Mouse (Mus musculus): ENCODE results near the gene Prtn3.

GRCm38 (mm10) chr10:79851653-79852052 lies 22.6 kb upstream of the Prtn3 start:
- TF ChIP-seq CTCF (IDR thresholded peaks at IDR 0.05; ENCODE audit: insufficient read depth, low read length) (no peak), POLR2A (IDR thresholded peaks at IDR 0.05; ENCODE audit: borderline replicate concordance, extremely low read depth, low read depth, low read length) (no peak)
